Mouse (Mus musculus): ENCODE measurements around the gene Pmel. TPM values are rescaled to one million over a fixed set of nuclear protein-coding genes. Genes with fewer than 3 reads are reported as not detected.

Gene Pmel
- total and polyA plus RNA-seq, 3 experiments, result 5.3 to 9.4 (median 7.1) TPM

- TF ChIP-seq USF1 (IDR thresholded peaks at IDR 0.05; ENCODE audit: low read depth, low read length) (no peak), CTCF (conservative IDR thresholded peaks at IDR 0.05 in 1 of 2, IDR thresholded peaks at IDR 0.05 in 1 of 2; ENCODE audit: low read depth in 2 of 2, low read length in 2 of 2) (peak; percentile 46 to 91; a peak in 3 of 4 replicates), JUND (conservative IDR thresholded peaks at IDR 0.05; ENCODE audit: low read depth, low read length) (0 out of 2 replicates have a peak, but pooled peaks have one; percentile 18), RAD21 (IDR thresholded peaks at IDR 0.05; ENCODE audit: low read depth, low read length) (peak; percentile 96), MAZ (IDR thresholded peaks at IDR 0.05; ENCODE audit: low read depth, low read length) (no peak), EP300 (IDR thresholded peaks at IDR 0.05; ENCODE audit: low read length) (no peak), POLR2AphosphoS2 (IDR thresholded peaks at IDR 0.05; ENCODE audit: low read depth, low read length) (no peak), ZC3H11A (IDR thresholded peaks at IDR 0.05; ENCODE audit: low read depth, low read length) (peak; percentile 30; the same call in 1 of the 2 replicates), JUN (IDR thresholded peaks at IDR 0.05; ENCODE audit: insufficient read depth, low read depth, low read length) (no peak), ZNF384 (IDR thresholded peaks at IDR 0.05; ENCODE audit: low read depth, low read length) (peak; percentile 16; the same call in 1 of the 2 replicates), SMC3 (IDR thresholded peaks at IDR 0.05; ENCODE audit: low read depth, low read length) (peak; percentile 77)
- dilution Hi-C loops (cut with MboI; ENCODE audit: extremely low pct_ligation_motif_present, extremely low pct_unique_long_range_greater_than_20kb, low sequenced_read_pairs) (no loop called here), in situ Hi-C loops (cut with MboI; ENCODE audit: low pct_ligation_motif_present, low pct_unique_long_range_greater_than_20kb, low sequenced_read_pairs) (loop anchor here (5.0 kb wide), 1 partner anchor 47 kb away; the partner anchor contains the start of gene Rps26)
- Histone ChIP-seq H3K36me3 (replicated peaks in 1 of 2; ENCODE audit: control insufficient read depth in 1 of 2, insufficient read depth in 1 of 2, low read length in 1 of 2) (peaks cover 9 to 20% of the 10 kb centered on the region in 2 experiments), H3K79me2 (replicated peaks; ENCODE audit: control insufficient read depth, extremely low read depth, insufficient read depth, poor library complexity, severe bottlenecking) (no peaks in the 10 kb centered on the region), H3K4me3 (replicated peaks in 1 of 3; ENCODE audit: low read depth in 2 of 3, low read length in 2 of 3, poor library complexity in 1 of 3) (peak overlapping the region; percentile 46 to 77 (median 58)), H3K27me3 (replicated peaks) (peaks cover 3% of the 10 kb centered on the region), H3K9me3 (replicated peaks; ENCODE audit: low read length) (no peaks in the 10 kb centered on the region), H3K9ac (ENCODE audit: insufficient read depth, low read depth) (peak overlapping the region; percentile 51; the same call in 1 of the 2 replicates), H3K4me1 (ENCODE audit: control insufficient read depth in 1 of 2, insufficient read depth in 2 of 2) (peaks cover 16 to 38% of the 10 kb centered on the region in 2 experiments), H3K4me2 (ENCODE audit: insufficient read depth, low read depth, poor library complexity, severe bottlenecking) (peak overlapping the region; percentile 89), H3K27ac (ENCODE audit: insufficient read depth, low read depth) (peak overlapping the region; percentile 63; the same call in 1 of the 2 replicates)
- DNase-seq (ENCODE audit: extremely low read depth), result peak; percentile 47
Observed at GRCm38 (mm10) chr10:128674469-128675008, 29.5 kb upstream of the Pmel start.

- in situ Hi-C loops (cut with MboI; ENCODE audit: low pct_ligation_motif_present, low pct_unique_long_range_greater_than_20kb, low sequenced_read_pairs), result no loop called here
- 0 out of 2 replicates have a peak, but pooled peaks have one; percentile 6 for TF ChIP-seq MXI1 (IDR thresholded peaks at IDR 0.05; ENCODE audit: low read depth, low read length)
- TF ChIP-seq ETS1 (conservative IDR thresholded peaks at IDR 0.05; ENCODE audit: low read depth, low read length), result no peak
- TF ChIP-seq EP300 (IDR thresholded peaks at IDR 0.05; ENCODE audit: low read length), result 0 out of 2 replicates have a peak, but pooled peaks have one; percentile 11
- no peak for TF ChIP-seq BHLHE40 (IDR thresholded peaks at IDR 0.05; ENCODE audit: low read depth, low read length)
- no peak for TF ChIP-seq JUN (IDR thresholded peaks at IDR 0.05; ENCODE audit: insufficient read depth, low read depth, low read length)
- Histone ChIP-seq H3K9ac (ENCODE audit: insufficient read depth, low read depth) (peak overlapping the region; percentile 95), H3K36me3 (replicated peaks in 1 of 2; ENCODE audit: control insufficient read depth in 1 of 2, insufficient read depth in 1 of 2, low read length in 1 of 2) (peaks cover 22 to 38% of the 10 kb centered on the region in 2 experiments), H3K4me1 (ENCODE audit: control insufficient read depth in 1 of 2, insufficient read depth in 2 of 2) (peaks cover 0 to 33% of the 10 kb centered on the region in 2 experiments; a peak in 2 of 4 replicates), H3K79me2 (replicated peaks; ENCODE audit: control insufficient read depth, extremely low read depth, insufficient read depth, poor library complexity, severe bottlenecking) (peaks cover 9% of the 10 kb centered on the region), H3K4me3 (replicated peaks in 1 of 3; ENCODE audit: low read depth in 2 of 3, low read length in 2 of 3, poor library complexity in 1 of 3) (peak overlapping the region; percentile 67 to 95 (median 87)), H3K27me3 (replicated peaks) (no peaks in the 10 kb centered on the region), H3K27ac (ENCODE audit: insufficient read depth, low read depth) (peak overlapping the region; percentile 87), H3K9me3 (replicated peaks; ENCODE audit: low read length) (no peaks in the 10 kb centered on the region), H3K4me2 (ENCODE audit: insufficient read depth, low read depth, poor library complexity, severe bottlenecking) (peak overlapping the region; percentile 89)
- dilution Hi-C loops (cut with MboI; ENCODE audit: extremely low pct_ligation_motif_present, extremely low pct_unique_long_range_greater_than_20kb, low sequenced_read_pairs), result no loop called here
- DNase-seq (ENCODE audit: extremely low read depth), result no peak
Observed at GRCm38 (mm10) chr10:128695411-128695991, 8.5 kb upstream of the Pmel start.
